Mouse (Mus musculus): ENCODE results near the gene Tspo.

DNA sequence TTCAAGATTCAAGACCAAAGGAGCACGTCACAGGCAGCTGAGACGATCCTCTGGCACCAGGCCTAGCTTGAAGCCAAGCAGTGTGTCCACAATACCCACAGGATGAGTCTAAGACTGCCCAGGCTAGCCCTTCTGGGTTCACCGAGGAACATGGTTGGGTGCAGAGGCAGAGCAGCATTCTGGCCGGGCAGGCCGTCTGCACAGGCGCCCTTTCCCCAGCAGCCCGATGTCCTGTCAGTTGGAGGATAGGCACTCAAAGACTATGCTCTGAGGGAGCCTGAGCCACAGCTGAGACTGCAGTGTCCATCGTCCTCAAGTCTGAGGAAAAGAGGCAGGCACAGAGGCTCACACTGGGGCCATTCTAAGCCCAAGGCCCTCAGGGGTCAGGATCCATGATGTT is 16.2 kb upstream of the Tspo start:
- TF ChIP-seq CTCF (IDR thresholded peaks at IDR 0.05; ENCODE audit: borderline replicate concordance, insufficient read depth, low read length), result no peak
- no peak for TF ChIP-seq POLR2A (IDR thresholded peaks at IDR 0.05; ENCODE audit: low read depth, low read length)

All from embryonic fibroblast, embryonic 13.5 days (primary cell).